Mouse (Mus musculus): ENCODE results near the gene Rdh16f1. TPM values are rescaled to one million over a fixed set of nuclear protein-coding genes. Genes with fewer than 3 reads are reported as not detected.
"Not testable (repeated sequence)": the region's sequence is repeated elsewhere in the genome, so short reads cannot be mapped to it uniquely, and the experiment has no call there.

Gene Rdh16f1
- polyA plus RNA-seq, 1 experiment from 2014 or later: 2.6 TPM

DNA sequence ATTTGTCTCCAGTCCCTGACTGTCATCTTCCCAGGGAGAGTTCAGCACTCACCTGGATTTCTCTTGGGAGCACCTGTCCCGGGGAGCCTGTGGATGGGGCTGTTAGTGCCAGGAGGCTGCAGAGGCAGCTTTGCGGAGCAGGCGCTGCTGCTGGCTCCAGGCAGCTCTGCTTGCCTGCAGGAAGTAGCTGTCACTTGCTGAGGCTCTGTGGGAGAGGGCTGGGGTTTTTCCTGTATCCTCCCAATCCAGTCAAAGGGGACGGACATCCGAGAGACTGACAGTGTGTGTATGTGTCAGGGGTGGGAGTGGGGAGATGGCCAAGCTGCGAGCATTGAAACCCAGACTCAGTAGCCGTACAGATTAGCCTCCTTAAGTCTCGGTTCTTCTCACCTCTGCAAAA is 8.0 kb upstream of the Rdh16f1 start, which contains the start of gene Gpr182:
Gene Gpr182 (minus strand): TSS at position 185 of the 400 bp plus-strand sequence.
- no peak within 1 kb of the TSS for H3K27ac ChIP-seq
- H3K9ac ChIP-seq: no peak within 1 kb of the TSS
- peaks cover 14% of the 10 kb centered on the region for H3K36me3 ChIP-seq
- H3K4me3 ChIP-seq: no peak within 1 kb of the TSS
- H3K4me2 ChIP-seq: 0 out of 2 replicates have a peak within 1 kb of the TSS, but pooled peaks have one; percentile 25
- H3K4me1 ChIP-seq: peaks cover 11% of the 10 kb centered on the region; the same call in 1 of the 2 replicates
- 42% methylated on average over 8 of the region's 8 CpGs for WGBS
- ATAC-seq (ENCODE audit: insufficient number of reproducible peaks, low FRiP score, low TSS enrichment, low read depth): no peak
- H3K9me3 ChIP-seq: no peaks in the 10 kb centered on the region
- no peaks in the 10 kb centered on the region for H3K27me3 ChIP-seq

DNA sequence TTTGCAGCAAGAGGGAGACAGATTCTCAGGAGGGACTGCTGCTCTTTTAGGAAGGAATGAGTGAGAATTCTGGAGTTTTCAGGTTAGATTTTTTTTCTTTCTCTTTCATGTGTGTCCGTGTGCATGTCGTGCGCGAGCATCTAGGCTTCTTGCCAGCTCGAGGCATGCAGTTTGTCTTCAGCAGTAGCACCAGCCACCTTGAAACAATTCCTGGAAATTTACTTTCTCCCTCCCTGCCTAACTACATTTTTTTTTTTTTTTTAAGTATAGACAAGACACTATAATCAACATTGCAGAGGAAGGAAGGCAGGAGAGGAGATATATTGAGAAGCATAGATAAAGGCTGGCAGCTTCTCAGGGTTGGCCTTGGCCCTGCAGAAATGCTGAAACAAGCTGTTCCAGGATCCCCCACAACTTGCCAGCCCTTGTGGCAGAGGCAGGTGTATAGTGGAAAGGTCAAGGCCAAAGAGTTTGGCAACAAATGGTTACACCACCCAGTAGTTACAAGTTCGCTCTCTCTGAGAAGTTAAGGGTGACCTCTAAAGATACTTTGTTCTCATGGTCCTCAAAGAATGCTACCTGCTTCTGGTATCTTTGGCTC is 4.9 kb upstream of the Rdh16f1 start:
- Histone ChIP-seq H3K4me2 (no peak overlapping the region), H3K27me3 (no peaks in the 10 kb centered on the region), H3K9me3 (no peaks in the 10 kb centered on the region), H3K4me3 (no peak overlapping the region), H3K36me3 (no peaks in the 10 kb centered on the region), H3K27ac (no peak overlapping the region), H3K9ac (no peak overlapping the region), H3K4me1 (peaks cover 5% of the 10 kb centered on the region; the same call in 1 of the 2 replicates)
- ATAC-seq (ENCODE audit: insufficient number of reproducible peaks, low FRiP score, low TSS enrichment, low read depth): no peak
- WGBS: 61% methylated on average over 6 of the region's 6 CpGs

DNA sequence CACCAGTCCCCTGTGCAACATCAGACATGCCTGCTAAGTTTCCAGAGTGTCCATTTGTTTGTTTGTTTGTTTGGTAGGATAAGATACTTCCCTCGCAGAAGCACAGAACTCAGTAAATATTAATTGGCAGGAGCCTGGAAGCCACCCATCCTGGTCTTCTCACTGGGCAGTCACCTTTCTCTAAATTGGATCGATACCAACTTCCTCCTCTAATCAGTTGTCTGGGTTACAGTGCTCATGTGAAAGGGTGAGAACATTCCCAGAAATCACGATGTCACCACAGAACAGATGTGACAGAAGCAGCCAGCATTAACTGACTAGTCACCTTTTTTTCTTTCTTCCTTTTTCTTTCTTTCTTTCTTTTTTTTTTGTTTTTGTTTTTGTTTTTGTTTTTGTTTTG is 4.3 kb upstream of the Rdh16f1 start:
- no peak overlapping the region for H3K27ac ChIP-seq
- H3K4me1 ChIP-seq: peaks cover 5% of the 10 kb centered on the region; the same call in 1 of the 2 replicates
- ATAC-seq (ENCODE audit: insufficient number of reproducible peaks, low FRiP score, low TSS enrichment, low read depth): no peak
- no peak overlapping the region for H3K4me3 ChIP-seq
- no peak overlapping the region for H3K4me2 ChIP-seq
- H3K9me3 ChIP-seq: no peaks in the 10 kb centered on the region
- WGBS: 68% methylated on average over 3 of the region's 3 CpGs
- H3K9ac ChIP-seq: no peak overlapping the region
- no peaks in the 10 kb centered on the region for H3K36me3 ChIP-seq
- no peaks in the 10 kb centered on the region for H3K27me3 ChIP-seq

DNA sequence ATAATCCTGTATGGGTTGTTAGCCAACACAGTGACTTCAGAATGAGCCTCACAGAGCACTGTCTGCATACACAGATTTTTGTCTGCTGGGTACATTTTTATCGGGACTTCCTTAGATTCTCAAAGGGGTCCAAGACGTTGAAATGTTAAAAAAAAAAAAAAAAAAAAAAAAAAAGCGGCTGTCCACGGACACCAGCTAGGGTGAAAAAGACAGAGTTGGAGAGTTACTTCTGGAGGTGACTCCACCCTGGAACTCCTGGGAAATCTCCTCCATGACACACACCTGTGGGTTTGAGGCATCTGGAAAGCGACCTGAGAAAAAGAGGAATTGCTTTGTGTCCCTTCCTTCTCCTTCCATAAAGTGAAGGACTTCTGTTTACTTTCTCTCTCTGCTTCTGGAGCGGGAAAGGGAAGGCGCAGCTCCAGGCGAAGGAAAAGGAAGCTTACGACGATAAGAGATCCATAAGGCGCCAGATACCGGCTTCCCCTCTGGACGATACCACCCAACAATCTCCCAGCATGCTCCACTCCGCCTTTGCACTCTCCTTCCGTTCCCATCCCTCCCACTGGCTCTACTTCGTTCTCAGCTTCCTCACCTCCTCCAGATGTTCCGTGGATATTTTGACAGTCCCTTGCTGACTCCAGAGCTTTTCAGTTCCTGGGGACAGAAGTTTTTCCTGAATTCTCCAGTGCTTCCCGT is 3.7 kb upstream of the Rdh16f1 start:
- Histone ChIP-seq H3K9ac (no peak overlapping the region), H3K27me3 (no peaks in the 10 kb centered on the region), H3K4me3 (peak overlapping the region; percentile 7; the same call in 1 of the 2 replicates), H3K9me3 (no peaks in the 10 kb centered on the region), H3K4me2 (peak overlapping the region; percentile 34), H3K4me1 (peaks cover 5% of the 10 kb centered on the region; the same call in 1 of the 2 replicates), H3K27ac (no peak overlapping the region), H3K36me3 (no peaks in the 10 kb centered on the region)
- ATAC-seq (ENCODE audit: insufficient number of reproducible peaks, low FRiP score, low TSS enrichment, low read depth): no peak
- WGBS: 45% methylated on average over 15 of the region's 18 CpGs

DNA sequence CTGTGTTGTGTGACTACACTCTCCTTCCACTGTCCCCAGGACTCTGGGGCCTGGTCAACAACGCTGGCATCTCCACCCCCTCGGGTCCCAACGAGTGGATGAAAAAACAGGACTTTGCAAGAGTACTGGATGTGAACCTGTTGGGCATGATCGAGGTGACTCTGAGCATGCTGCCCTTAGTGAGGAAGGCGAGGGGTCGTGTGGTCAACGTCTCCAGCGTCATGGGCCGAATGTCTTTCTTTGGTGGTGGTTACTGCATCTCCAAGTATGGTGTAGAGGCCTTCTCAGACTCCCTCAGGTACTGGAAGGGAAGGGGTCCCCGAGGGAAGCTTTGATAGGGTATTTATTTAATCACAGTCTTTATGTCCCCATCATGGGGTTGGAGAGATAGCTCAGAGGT is 3.3 kb downstream of the Rdh16f1 start:
- H3K9ac ChIP-seq; ATAC-seq (ENCODE audit: insufficient number of reproducible peaks, low FRiP score, low TSS enrichment, low read depth); H3K4me2 ChIP-seq; H3K27me3 ChIP-seq; H3K4me3 ChIP-seq; H3K27ac ChIP-seq; H3K4me1 ChIP-seq; H3K9me3 ChIP-seq; H3K36me3 ChIP-seq: not testable (repeated sequence)
- 80% methylated on average over 10 of the region's 10 CpGs for WGBS

DNA sequence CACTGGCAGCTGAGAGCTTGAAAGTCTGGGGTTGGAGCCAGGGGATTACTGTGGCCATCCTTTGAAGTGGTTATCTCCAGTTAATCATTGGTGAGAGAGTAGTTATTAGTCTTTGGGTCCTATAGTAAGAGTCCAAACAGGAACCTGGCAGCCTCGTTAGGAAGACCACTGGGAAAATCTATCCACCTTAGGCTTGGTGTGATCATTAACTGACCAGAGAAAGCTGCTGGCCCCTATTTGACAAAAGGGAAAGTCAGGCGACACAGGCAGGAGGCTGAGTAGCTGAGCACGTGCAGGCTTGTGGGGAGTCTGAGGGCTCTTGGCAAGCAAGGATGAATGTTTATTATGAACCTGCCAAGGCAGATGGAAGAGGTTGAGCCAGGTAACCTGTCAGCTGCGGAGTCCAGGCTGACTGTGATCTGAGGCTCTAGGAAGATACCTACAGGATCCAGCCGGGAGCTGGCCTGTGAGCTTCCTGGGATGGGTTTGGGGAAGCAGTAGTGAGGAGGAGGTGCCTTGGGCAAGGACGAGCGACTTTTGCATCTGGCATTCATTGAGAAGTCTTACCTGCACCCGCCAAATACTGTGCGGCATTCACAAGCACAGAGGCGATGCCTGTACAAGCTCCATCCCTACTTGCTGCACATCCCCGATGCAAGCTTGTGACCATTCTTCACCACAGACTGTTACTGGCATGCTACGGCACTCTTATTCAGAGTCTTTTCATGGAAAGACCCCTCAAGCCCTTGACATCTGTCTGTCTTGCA is 4.5 kb downstream of the Rdh16f1 start:
- Histone ChIP-seq H3K36me3 (no peaks in the 10 kb centered on the region), H3K4me2 (no peak overlapping the region), H3K4me1 (no peaks in the 10 kb centered on the region), H3K4me3 (no peak overlapping the region), H3K9ac (no peak overlapping the region), H3K27ac (no peak overlapping the region), H3K9me3 (no peaks in the 10 kb centered on the region), H3K27me3 (no peaks in the 10 kb centered on the region)
- no peak for ATAC-seq (ENCODE audit: insufficient number of reproducible peaks, low FRiP score, low TSS enrichment, low read depth)
- 55% methylated on average over 12 of the region's 12 CpGs for WGBS

DNA sequence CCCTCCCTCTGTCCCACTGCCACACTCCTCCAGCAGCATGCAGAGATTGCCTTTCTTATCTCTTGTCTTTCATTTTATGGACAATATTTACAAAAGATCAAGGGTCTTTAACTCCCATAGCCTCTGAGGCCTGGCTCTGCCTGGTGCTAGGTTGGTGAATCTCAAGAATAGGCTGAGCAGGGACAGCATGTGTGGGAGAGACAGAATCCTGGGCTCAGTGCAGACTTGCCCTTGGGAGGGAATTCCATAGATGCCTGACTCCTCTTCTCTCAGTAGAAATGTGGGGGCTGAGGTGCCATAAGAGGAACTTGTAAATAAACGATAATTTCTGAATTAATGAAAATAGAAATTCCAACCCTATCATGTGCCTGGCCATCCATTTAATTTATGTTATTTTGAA is 7.0 kb downstream of the Rdh16f1 start:
- Histone ChIP-seq H3K27me3 (no peaks in the 10 kb centered on the region), H3K4me2 (no peak overlapping the region), H3K9ac (no peak overlapping the region), H3K36me3 (no peaks in the 10 kb centered on the region), H3K4me3 (no peak overlapping the region), H3K4me1 (no peaks in the 10 kb centered on the region), H3K27ac (no peak overlapping the region), H3K9me3 (no peaks in the 10 kb centered on the region)
- WGBS: 66% methylated on average over 1 of the region's 1 CpGs
- ATAC-seq (ENCODE audit: insufficient number of reproducible peaks, low FRiP score, low TSS enrichment, low read depth): no peak

DNA sequence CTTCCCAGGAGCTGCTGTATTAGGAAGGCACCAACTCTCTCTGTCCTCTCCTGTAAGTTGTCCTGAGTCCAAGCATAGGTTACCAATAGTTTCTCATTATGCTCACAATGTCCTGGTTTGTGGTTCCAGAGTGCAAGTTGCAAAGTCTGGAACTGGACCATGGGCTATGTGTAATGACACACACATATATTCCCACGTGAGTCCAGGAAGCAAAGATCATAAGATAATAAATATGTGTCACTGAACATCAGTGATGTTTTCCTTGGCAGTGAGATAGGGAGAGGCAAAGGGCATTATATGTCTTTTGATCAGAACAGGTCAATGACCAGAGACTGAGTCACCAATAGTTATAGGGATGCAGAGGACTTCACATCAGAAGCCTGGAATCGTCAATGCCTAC is 16.4 kb downstream of the Rdh16f1 start, which contains the start of gene Rdh9:
Gene Rdh9 (plus strand): TSS at position 376 of the 400 bp plus-strand sequence.
- H3K36me3 ChIP-seq: no peaks in the 10 kb centered on the region
- no peaks in the 10 kb centered on the region for H3K27me3 ChIP-seq
- H3K27ac ChIP-seq: no peak within 1 kb of the TSS
- H3K4me3 ChIP-seq: no peak within 1 kb of the TSS
- 84% methylated on average over 2 of the region's 2 CpGs for WGBS
- H3K9ac ChIP-seq: no peak within 1 kb of the TSS
- ATAC-seq (ENCODE audit: insufficient number of reproducible peaks, low FRiP score, low TSS enrichment, low read depth): no peak
- H3K4me2 ChIP-seq: no peak within 1 kb of the TSS
- H3K4me1 ChIP-seq: no peaks in the 10 kb centered on the region
- H3K9me3 ChIP-seq: no peaks in the 10 kb centered on the region

DNA sequence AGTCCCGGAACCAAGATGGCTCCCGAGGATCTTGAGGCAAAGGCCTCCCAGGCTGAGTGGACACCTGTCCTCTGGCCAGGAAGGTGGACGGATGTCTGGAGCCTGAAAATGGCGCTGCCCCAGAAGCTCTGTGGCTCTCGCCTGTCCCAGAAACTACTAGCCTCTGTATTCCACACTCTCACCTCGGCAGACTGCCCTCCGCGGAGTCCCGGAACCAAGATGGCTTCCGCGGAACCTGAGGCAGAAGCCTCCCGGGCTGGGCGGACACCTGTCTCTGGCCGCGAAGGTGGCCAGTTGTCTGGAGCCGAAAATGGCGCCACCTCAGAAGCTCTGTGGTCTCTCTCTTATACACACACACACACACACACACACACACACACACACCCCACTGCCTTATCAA is 22.7 kb downstream of the Rdh16f1 start:
- not testable (repeated sequence) for ATAC-seq (ENCODE audit: insufficient number of reproducible peaks, low FRiP score, low TSS enrichment, low read depth); H3K27me3 ChIP-seq; H3K4me3 ChIP-seq; H3K36me3 ChIP-seq; H3K9me3 ChIP-seq; H3K27ac ChIP-seq; H3K9ac ChIP-seq; H3K4me2 ChIP-seq; H3K4me1 ChIP-seq
- WGBS: 98% methylated on average over 17 of the region's 17 CpGs

DNA sequence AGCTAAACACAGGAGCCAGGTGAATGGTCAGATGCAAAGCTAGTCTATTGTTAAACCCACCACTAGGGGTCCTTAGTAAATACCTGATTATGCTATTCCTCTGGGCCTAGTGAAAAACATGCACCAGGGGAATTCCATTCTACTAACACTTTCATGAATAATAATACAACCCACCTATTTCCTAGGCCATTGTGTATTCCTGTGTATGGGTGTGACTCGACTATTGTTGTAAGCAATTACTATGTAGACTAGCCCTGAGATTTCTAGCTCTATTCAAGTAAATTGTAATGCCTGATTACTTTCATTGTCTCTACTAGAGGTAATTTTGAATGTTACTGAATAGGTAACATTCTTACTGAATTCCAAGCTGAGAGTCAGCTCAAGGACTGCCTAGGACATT is 25.8 kb downstream of the Rdh16f1 start:
- ATAC-seq (ENCODE audit: insufficient number of reproducible peaks, low FRiP score, low TSS enrichment, low read depth); H3K4me3 ChIP-seq; H3K9ac ChIP-seq; H3K4me1 ChIP-seq; H3K27me3 ChIP-seq; H3K36me3 ChIP-seq; H3K27ac ChIP-seq; H3K9me3 ChIP-seq; H3K4me2 ChIP-seq: not testable (repeated sequence)
- WGBS: 88% methylated on average over 1 of the region's 1 CpGs

DNA sequence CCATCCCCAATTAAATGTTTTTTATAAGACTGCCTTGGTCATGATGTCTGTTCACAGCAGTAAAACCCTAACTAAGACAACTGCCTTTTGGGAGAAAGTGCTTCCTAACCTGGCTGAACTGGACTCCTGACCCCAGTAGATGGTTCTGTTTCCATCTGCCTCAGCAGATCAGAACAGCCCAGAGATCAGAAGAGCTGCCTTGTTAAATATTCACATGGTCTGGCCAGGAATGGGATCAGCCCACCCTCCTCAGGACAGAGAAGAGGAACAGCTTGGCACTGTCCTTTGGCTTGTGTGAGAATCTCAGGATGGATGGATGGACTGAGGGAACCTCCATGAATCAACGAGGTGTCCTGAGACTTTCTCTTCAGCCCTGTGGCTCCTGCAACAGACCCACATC is 39.7 kb downstream of the Rdh16f1 start:
- Histone ChIP-seq H3K4me2 (no peak overlapping the region), H3K27ac (no peak overlapping the region), H3K9me3 (no peaks in the 10 kb centered on the region), H3K9ac (no peak overlapping the region), H3K4me1 (no peaks in the 10 kb centered on the region), H3K4me3 (no peak overlapping the region), H3K36me3 (no peaks in the 10 kb centered on the region), H3K27me3 (no peaks in the 10 kb centered on the region)
- WGBS: 71% methylated on average over 1 of the region's 1 CpGs
- no peak for ATAC-seq (ENCODE audit: insufficient number of reproducible peaks, low FRiP score, low TSS enrichment, low read depth)

DNA sequence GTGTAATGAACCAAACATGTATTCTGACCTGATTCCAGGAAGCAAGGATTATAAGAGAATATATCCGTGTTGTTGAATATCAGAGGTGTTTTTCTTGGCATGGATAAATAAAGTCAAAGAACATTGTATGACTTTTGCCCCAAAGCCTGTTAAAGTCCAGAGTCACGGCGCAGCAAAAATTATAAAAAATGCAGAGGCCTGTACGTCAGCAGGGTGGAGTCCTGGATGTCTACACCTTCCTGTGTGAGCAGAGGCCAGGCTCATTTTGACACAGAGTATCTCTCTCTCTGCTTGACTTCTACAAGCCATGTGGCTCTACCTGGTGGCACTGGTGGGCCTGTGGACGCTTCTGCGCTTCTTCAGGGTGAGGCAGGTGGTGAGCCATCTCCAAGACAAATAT is 41.3 kb downstream of the Rdh16f1 start, which contains the start of gene Rdh16:
Gene Rdh16 (plus strand): TSS at position 262 of the 400 bp plus-strand sequence.
- Histone ChIP-seq H3K27me3 (no peaks in the 10 kb centered on the region), H3K4me1 (no peaks in the 10 kb centered on the region), H3K4me2 (no peak within 1 kb of the TSS), H3K9ac (no peak within 1 kb of the TSS), H3K27ac (no peak within 1 kb of the TSS), H3K36me3 (no peaks in the 10 kb centered on the region), H3K9me3 (no peaks in the 10 kb centered on the region), H3K4me3 (no peak within 1 kb of the TSS)
- WGBS: 83% methylated on average over 6 of the region's 6 CpGs
- no peak for ATAC-seq (ENCODE audit: insufficient number of reproducible peaks, low FRiP score, low TSS enrichment, low read depth)

All from limb, embryonic 15.5 days (tissue).